In genomic region chr7:19935171-19935751, GRCm38 (mm10) we compare ENCODE assay signal across 11 mouse cellular contexts. TPM values are rescaled to one million over a fixed set of nuclear protein-coding genes. Genes with fewer than 3 reads are reported as not detected.
DNase-seq lines count a peak whose midpoint lies in the region; ATAC-seq and TF ChIP-seq lines count a peak whose summit lies in the region.
"Had no signal": no experiment of that assay in that cellular context is flagged by ENCODE, and none has a peak within 500 bp of the region (broad histone marks: within the 10 kb centered on the region; RNA-seq: fewer than 3 reads in every experiment).

No protein-coding gene starts in this region.

- H3K9ac ChIP-seq in kidney, embryonic 14.5 days (ENCODE audit: low read depth, low read length), result no peak overlapping the region
- H3K9ac ChIP-seq: embryonic facial prominence, embryonic 12.5 days; neural tube, embryonic 15.5 days had no signal

- no peaks in the 10 kb centered on the region for H3K27me3 ChIP-seq in kidney, adult 2 months (replicated peaks; ENCODE audit: control insufficient read depth, insufficient read depth, low read length)
- H3K27me3 ChIP-seq in kidney, embryonic 14.5 days (ENCODE audit: control insufficient read depth, insufficient read depth, low read length), result no peaks in the 10 kb centered on the region
- H3K27me3 ChIP-seq in small intestine, adult 2 months (ENCODE audit: control insufficient read depth, insufficient read depth, low read length), result no peaks in the 10 kb centered on the region
- H3K27me3 ChIP-seq: neural tube, embryonic 15.5 days had no signal

- ATAC-seq in kidney, embryonic 14.5 days (ENCODE audit: low FRiP score, low TSS enrichment), result no peak

- WGBS in kidney, adult 2 months, result 66% methylated on average over 20 of the region's 20 CpGs
- 75% methylated on average over 20 of the region's 20 CpGs for WGBS in kidney, embryonic 14.5 days
- 64% methylated on average over 20 of the region's 20 CpGs for WGBS in small intestine, adult 2 months

- DNase-seq in kidney, adult 2 months, result peak; percentile 35
- DNase-seq in induced T-regulatory cell, adult 2 months (ENCODE audit: low read depth), result peak; percentile 81
- DNase-seq in embryo, embryonic 10 days (ENCODE audit: low spot score), result no peak
- DNase-seq in layer of hippocampus, adult 18-20 months (ENCODE audit: low spot score in 2 of 2), result no peak
- no peak for DNase-seq in ovary, postnatal 36 days (ENCODE audit: low spot score)

- no peak overlapping the region for H3K4me3 ChIP-seq in kidney, adult 2 months (ENCODE audit: insufficient read depth, low read depth, low read length)
- no peak overlapping the region for H3K4me3 ChIP-seq in kidney, embryonic 14.5 days (ENCODE audit: low read length)
- peak overlapping the region; percentile 10; the same call in 1 of the 2 replicates for H3K4me3 ChIP-seq in brown adipose tissue, adult 24 weeks (ENCODE audit: insufficient read depth, low read depth, low read length)
- H3K4me3 ChIP-seq in small intestine, adult 2 months (ENCODE audit: low read depth, low read length), result 0 out of 2 replicates have a peak overlapping the region, but pooled peaks have one; percentile 14
- H3K4me3 ChIP-seq: embryonic facial prominence, embryonic 12.5 days; neural tube, embryonic 15.5 days had no signal

- TF ChIP-seq CTCF in kidney, adult 2 months (conservative IDR thresholded peaks at IDR 0.05; ENCODE audit: insufficient read depth, insufficient read length, low read depth, low read length), result no peak
- TF ChIP-seq CTCF in small intestine, adult 2 months (IDR thresholded peaks at IDR 0.05; ENCODE audit: extremely low read depth, insufficient read length, insufficient replicate concordance, low read depth, low read length), result no peak

- no peak overlapping the region for H3K4me2 ChIP-seq in kidney, embryonic 14.5 days (replicated peaks; ENCODE audit: low read depth, low read length)
- H3K4me2 ChIP-seq: embryonic facial prominence, embryonic 12.5 days; neural tube, embryonic 15.5 days had no signal

- TF ChIP-seq POLR2A in kidney, adult 2 months (IDR thresholded peaks at IDR 0.05; ENCODE audit: low read depth, low read length), result no peak
- TF ChIP-seq POLR2A in small intestine, adult 2 months (IDR thresholded peaks at IDR 0.05; ENCODE audit: low read depth, low read length), result no peak

- no peak overlapping the region for H3K27ac ChIP-seq in kidney, adult 2 months (ENCODE audit: insufficient read depth, low read depth, low read length)
- H3K27ac ChIP-seq in kidney, embryonic 14.5 days (ENCODE audit: low read depth, low read length), result no peak overlapping the region
- peak overlapping the region; percentile 87 for H3K27ac ChIP-seq in brown adipose tissue, adult 24 weeks (replicated peaks; ENCODE audit: low read depth, low read length)
- H3K27ac ChIP-seq in small intestine, adult 2 months (ENCODE audit: insufficient read depth, low read depth, low read length), result peak overlapping the region; percentile 19; the same call in 1 of the 2 replicates
- H3K27ac ChIP-seq: embryonic facial prominence, embryonic 12.5 days; neural tube, embryonic 15.5 days had no signal

- no peaks in the 10 kb centered on the region for H3K36me3 ChIP-seq in kidney, adult 2 months (ENCODE audit: control insufficient read depth, insufficient read depth, low read length)
- H3K36me3 ChIP-seq in kidney, embryonic 14.5 days (ENCODE audit: control insufficient read depth, insufficient read depth, low read length), result no peaks in the 10 kb centered on the region
- peaks cover 9% of the 10 kb centered on the region for H3K36me3 ChIP-seq in small intestine, adult 2 months (ENCODE audit: control insufficient read depth, insufficient read depth, low read length)
- H3K36me3 ChIP-seq: embryonic facial prominence, embryonic 12.5 days; neural tube, embryonic 15.5 days had no signal

- peaks cover 4% of the 10 kb centered on the region; the same call in 1 of the 2 replicates for H3K4me1 ChIP-seq in kidney, adult 2 months (ENCODE audit: control insufficient read depth, insufficient read depth, low read length)
- H3K4me1 ChIP-seq in kidney, embryonic 14.5 days (ENCODE audit: control insufficient read depth, insufficient read depth, low read length), result 0 out of 2 replicates have a peak, but pooled peaks cover 6% of the 10 kb centered on the region
- H3K4me1 ChIP-seq in brown adipose tissue, adult 24 weeks (ENCODE audit: control insufficient read depth, insufficient read depth, insufficient read length, low read length), result peaks cover 1% of the 10 kb centered on the region
- H3K4me1 ChIP-seq in small intestine, adult 2 months (ENCODE audit: control insufficient read depth, insufficient read depth, insufficient read length, low read length), result peaks cover 6% of the 10 kb centered on the region

- H3K9me3 ChIP-seq in kidney, embryonic 14.5 days (ENCODE audit: control insufficient read depth, low read length), result no peaks in the 10 kb centered on the region
- H3K9me3 ChIP-seq: embryonic facial prominence, embryonic 12.5 days; neural tube, embryonic 15.5 days had no signal

RNA-seq across cellular contexts. Expression of gene Pvr, which starts 14.3 kb away (rescaled TPM):
- polyA plus RNA-seq in kidney, adult 2 months (2012; rRNA removed), result 10.9 and 12.3 TPM in 2 replicates
- polyA plus RNA-seq in kidney, embryonic 14.5 days (2014; fragmentation: Nextera tagmentation; extraction: Ambion mirVana), result 9.6 and 10.8 TPM in 2 replicates
- 7.3 and 9.2 TPM in 2 replicates for polyA plus RNA-seq in brown adipose tissue, adult 24 weeks (2012; ENCODE audit: insufficient read depth, insufficient read length, missing spikeins)
- 5.7 and 14.3 TPM in 2 replicates for polyA plus RNA-seq in small intestine, adult 2 months (2012; rRNA removed)
- total RNA-seq in layer of hippocampus, adult 18-20 months (2021), result 10 to 100 TPM; 12.4 to 12.8 TPM
- total RNA-seq: MEL had no signal

RNA-seq across cellular contexts. Expression of gene Igsf23, which starts 15.3 kb away (rescaled TPM):
- 0.14 and 0.31 TPM in 2 replicates for polyA plus RNA-seq in kidney, adult 2 months (2012; rRNA removed)
- not detected in 2 replicates for polyA plus RNA-seq in kidney, embryonic 14.5 days (2014; fragmentation: Nextera tagmentation; extraction: Ambion mirVana)
- polyA plus RNA-seq in brown adipose tissue, adult 24 weeks (2012; ENCODE audit: insufficient read depth, insufficient read length, missing spikeins), result not detected in 2 replicates
- polyA plus RNA-seq in small intestine, adult 2 months (2012; rRNA removed), result 87.9 and 185 TPM in 2 replicates
- total RNA-seq in layer of hippocampus, adult 18-20 months (2021), result not detected
- polyA plus RNA-seq: embryonic facial prominence, embryonic 12.5 days had no signal

RNA-seq across cellular contexts. Expression of gene Ceacam20, which starts 30.0 kb away (rescaled TPM):
- 0.03 TPM in 1 of 2 replicates, not detected in the other for polyA plus RNA-seq in kidney, adult 2 months (2012; rRNA removed)
- not detected in 2 replicates for polyA plus RNA-seq in kidney, embryonic 14.5 days (2014; fragmentation: Nextera tagmentation; extraction: Ambion mirVana)
- polyA plus RNA-seq in brown adipose tissue, adult 24 weeks (2012; ENCODE audit: insufficient read depth, insufficient read length, missing spikeins), result not detected in 2 replicates
- 48.9 and 179 TPM in 2 replicates for polyA plus RNA-seq in small intestine, adult 2 months (2012; rRNA removed)
- not detected for total RNA-seq in layer of hippocampus, adult 18-20 months (2021)
- total RNA-seq: MEL had no signal
- polyA plus RNA-seq: embryonic facial prominence, embryonic 12.5 days; neural tube, embryonic 15.5 days had no signal

RNA-seq across cellular contexts. Expression of gene Ceacam19, which starts 47.5 kb away (rescaled TPM):
- polyA plus RNA-seq in kidney, adult 2 months (2012; rRNA removed), result 0.11 and 0.25 TPM in 2 replicates
- not detected in 2 replicates for polyA plus RNA-seq in kidney, embryonic 14.5 days (2014; fragmentation: Nextera tagmentation; extraction: Ambion mirVana)
- polyA plus RNA-seq in brown adipose tissue, adult 24 weeks (2012; ENCODE audit: insufficient read depth, insufficient read length, missing spikeins), result not detected in 2 replicates
- polyA plus RNA-seq in small intestine, adult 2 months (2012; rRNA removed), result not detected in 2 replicates
- not detected for total RNA-seq in layer of hippocampus, adult 18-20 months (2021)
- polyA plus RNA-seq: embryonic facial prominence, embryonic 12.5 days; neural tube, embryonic 15.5 days had no signal

RNA-seq across cellular contexts. Expression of gene Nlrp9b, which starts 56.0 kb away (rescaled TPM):
- not detected in 2 replicates for polyA plus RNA-seq in kidney, adult 2 months (2012; rRNA removed)
- polyA plus RNA-seq in kidney, embryonic 14.5 days (2014; fragmentation: Nextera tagmentation; extraction: Ambion mirVana), result not detected in 2 replicates
- not detected in 2 replicates for polyA plus RNA-seq in brown adipose tissue, adult 24 weeks (2012; ENCODE audit: insufficient read depth, insufficient read length, missing spikeins)
- 1.8 and 6.6 TPM in 2 replicates for polyA plus RNA-seq in small intestine, adult 2 months (2012; rRNA removed)
- total RNA-seq in layer of hippocampus, adult 18-20 months (2021), result not detected
- total RNA-seq: MEL had no signal
- polyA plus RNA-seq: embryonic facial prominence, embryonic 12.5 days; neural tube, embryonic 15.5 days had no signal

Comparison
In these comparisons a context has a peak if more than half of its experiments do, and no peak if none do; other contexts are left out.
1. DNase-seq: peak in kidney, adult 2 months (single experiment) and induced T-regulatory cell, adult 2 months (single experiment); none in embryo, embryonic 10 days (single experiment), layer of hippocampus, adult 18-20 months (0 of 2) and ovary, postnatal 36 days (single experiment).
2. H3K27ac ChIP-seq: peak in brown adipose tissue, adult 24 weeks (single experiment) and small intestine, adult 2 months (single experiment); none in kidney, adult 2 months (single experiment) and kidney, embryonic 14.5 days (single experiment).
3. H3K4me3 ChIP-seq: peak in brown adipose tissue, adult 24 weeks (single experiment) and small intestine, adult 2 months (single experiment); none in kidney, adult 2 months (single experiment) and kidney, embryonic 14.5 days (single experiment).
4. RNA of gene Igsf23, which starts 15.3 kb away (polyA plus RNA-seq): 87.9 to 185 TPM in small intestine, adult 2 months; 0.14 to 0.31 TPM in kidney, adult 2 months, not detected in kidney, embryonic 14.5 days and not detected in brown adipose tissue, adult 24 weeks; every median in the first group is over 10 times any median in the second.
5. RNA of gene Ceacam20, which starts 30.0 kb away (polyA plus RNA-seq): 48.9 to 179 TPM in small intestine, adult 2 months; 0.03 TPM in kidney, adult 2 months, not detected in kidney, embryonic 14.5 days and not detected in brown adipose tissue, adult 24 weeks; every median in the first group is over 10 times any median in the second.